Mouse (Mus musculus) frontal cortex, postnatal 36 days (tissue): ENCODE data around the gene Acot7.

Experiments
- DNase-seq, 2 experiments: peaks; one replicate each; pipeline ENCODE4 v3.0.0; 2022; ENCODE audit warnings: low spot score in 2 of 2

Acot7 gene

DNA sequence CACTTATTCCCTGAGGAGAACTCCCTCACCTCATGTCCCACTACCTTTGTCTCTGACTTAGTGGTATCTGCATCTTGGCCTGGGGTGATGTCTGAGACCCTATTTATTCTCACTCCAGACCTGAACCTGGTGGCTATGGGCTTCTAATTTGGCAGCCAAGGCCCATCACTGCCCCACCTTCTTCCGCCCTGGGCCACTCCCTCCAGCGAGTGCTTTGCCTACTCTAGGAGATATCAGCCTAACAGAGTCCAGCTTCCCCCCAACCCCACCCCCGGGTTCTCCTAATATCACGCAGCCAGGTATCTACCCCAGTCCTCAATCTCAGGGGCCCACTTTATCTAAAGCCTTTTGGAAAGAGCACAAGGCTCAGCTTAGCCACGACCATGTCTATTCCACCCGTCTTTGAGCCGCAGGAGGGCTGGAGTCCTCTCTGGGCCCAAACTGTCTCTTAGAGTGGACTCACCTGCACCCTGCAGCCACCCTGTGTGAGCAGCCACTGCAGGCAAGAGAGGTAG lies 26.4 kb upstream of the Acot7 start:
- no peak for DNase-seq

- no peak for DNase-seq
These were observed 25.9 kb upstream of the Acot7 start, which contains the start of gene Espn for GRCm38 (mm10) chr4:152151966-152152544. TSS of gene Espn (minus strand) at chr4:152152371.

DNA sequence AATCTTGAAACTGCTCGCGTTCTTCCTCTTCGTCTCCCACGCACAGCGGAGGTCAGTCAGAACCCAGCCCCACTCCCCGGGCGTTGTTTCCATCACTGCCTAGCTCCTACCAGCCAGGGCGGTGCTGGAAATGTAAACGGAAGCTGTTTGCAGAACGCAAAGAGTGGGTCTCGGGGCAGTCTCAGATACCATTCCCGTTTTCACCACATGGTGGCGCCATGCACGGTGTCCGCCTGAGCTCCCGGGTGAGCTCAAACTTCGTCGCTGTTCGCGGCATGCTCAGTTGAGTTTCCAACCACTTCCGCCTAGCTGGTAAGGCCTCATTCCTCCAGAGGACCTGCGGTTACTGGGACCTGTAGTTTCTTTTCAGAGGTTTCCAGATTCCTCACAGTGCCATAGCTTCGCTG lies 24.2 kb upstream of the Acot7 start:
- peak; percentile 69 to 77 for DNase-seq

GRCm38 (mm10) chr4:152155019-152155418 lies 22.9 kb upstream of the Acot7 start:
- DNase-seq = no peak

DNA sequence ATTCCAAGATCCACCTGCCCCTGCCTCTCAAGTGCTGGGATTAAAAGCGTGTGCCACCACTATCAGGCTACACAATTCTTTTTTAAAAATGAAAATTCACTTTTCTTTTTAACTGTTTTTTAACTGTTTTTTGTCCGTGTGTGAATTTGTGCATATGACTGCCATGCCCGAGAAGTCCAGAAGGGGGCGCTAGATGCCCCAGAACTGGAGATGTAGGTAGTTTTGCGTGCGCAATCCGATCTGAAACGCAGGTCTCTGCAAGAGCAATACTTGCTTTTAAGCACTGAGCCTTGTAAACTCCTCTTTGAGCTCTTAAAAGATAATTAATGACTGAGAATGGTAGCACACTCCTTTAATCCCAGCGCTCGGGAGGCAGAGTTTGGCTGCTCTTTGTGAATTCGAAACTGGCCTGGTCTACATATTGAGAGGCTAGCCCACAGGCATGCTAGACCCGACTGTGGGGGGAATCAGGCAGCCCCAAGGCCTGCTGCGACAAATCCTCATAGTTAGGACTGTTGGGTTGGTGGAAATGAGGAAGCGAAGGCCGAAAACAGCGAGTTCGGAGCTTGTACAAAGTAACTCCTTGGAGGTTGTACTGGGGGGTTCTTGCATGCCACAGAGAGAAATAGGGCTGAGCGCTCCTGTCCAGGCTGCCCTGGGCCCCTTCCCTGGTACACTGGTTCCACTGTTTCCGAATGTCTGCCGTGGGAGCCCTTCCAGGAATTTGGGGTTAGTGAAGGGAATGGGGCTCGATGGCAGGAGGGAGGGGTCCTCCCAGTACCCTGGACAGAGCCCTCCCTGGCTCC lies 20.0 kb upstream of the Acot7 start:
- peak; percentile 31 to 45 for DNase-seq

GRCm38 (mm10) chr4:152158585-152159284 lies 19.2 kb upstream of the Acot7 start, which contains the start of gene Hes2:
TSS of gene Hes2 (plus strand) at chr4:152158867.
- DNase-seq = no peak

- DNase-seq = no peak
These were observed 18.7 kb upstream of the Acot7 start for GRCm38 (mm10) chr4:152159285-152159678.

- DNase-seq = no peak
These were observed 17.2 kb upstream of the Acot7 start for GRCm38 (mm10) chr4:152160748-152161147.

DNA sequence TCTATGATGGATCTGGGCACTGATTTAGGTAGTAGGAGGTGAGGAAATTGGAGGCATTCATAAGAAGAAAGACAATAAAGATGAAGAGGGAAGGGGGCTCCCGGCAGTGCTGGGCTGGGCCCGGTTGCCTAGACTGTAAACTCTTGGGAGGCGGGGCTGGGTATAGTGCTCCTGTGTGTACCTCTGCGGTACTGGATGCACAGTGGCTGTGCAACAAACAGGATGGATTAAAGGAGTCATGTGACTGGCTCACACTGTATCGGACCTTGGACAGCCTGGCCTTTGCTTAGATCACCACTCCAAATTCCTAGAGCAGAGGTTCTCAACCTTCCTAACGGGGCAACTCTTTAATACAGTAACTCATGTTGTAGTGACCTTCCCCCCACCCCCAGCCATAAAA lies 16.3 kb upstream of the Acot7 start:
- DNase-seq = no peak

DNA sequence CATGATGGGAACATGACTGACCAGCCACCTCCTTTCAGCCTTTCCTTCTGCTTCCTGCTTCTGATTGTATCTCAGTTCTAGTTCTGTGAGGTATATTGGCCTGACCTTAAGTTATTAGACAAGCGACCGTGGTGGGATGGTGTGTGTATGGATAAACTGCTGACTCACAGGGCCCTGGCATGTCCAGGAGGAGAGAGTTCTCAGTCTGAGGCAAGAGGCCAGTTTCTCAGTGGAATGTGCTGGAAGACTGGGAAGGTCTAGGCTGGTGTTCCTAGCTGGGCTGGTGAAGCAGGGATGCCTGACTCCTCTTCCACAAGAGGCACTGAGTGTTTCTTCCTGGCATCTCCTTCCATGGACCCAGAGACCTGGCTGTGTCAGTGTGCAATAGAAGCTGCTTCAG lies 15.2 kb upstream of the Acot7 start:
- DNase-seq = no peak

GRCm38 (mm10) chr4:152165036-152165931 lies 12.7 kb upstream of the Acot7 start:
- peak in 1 of 2 experiments; percentile 61 for DNase-seq

DNA sequence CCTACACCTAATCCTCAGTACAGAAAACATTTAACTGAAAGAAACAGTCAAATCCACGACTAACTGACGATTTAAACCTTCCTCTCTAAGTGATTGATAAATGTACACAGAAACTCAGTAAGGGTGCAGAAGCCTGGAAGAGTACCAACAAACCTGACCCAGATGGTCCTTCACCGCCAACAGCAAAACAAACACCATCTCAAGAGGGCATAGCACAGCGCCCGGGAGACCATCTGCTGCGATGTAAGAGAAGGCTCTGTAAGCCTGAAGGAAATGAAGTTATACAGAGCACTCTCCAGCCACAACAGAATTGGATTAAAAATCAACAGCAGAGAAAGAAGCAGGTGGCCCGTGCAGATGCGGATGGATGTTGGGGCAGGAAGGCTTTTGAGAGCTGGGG lies 9.9 kb upstream of the Acot7 start:
- DNase-seq = no peak

DNA sequence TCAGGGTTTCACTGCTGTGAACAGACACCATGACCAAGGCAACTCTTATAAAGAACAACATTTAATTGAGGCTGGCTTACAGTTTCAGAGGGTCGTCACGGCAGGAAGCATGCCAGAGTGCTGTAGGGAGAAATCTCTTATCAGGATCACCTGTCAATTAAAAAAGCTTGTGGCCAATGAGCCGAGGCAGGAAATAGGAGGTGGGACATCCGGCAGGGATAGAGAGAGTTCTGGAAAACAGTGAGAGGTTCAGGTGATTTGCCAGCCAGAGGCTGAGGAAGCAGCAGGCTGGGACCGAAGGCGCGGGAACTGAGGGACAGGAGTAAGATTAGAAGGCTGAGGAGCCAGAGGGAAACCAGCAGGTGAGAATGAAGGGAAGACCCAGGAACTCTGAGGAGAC lies 8.8 kb upstream of the Acot7 start:
- DNase-seq = no peak

- DNase-seq = no peak
These were observed 7.6 kb upstream of the Acot7 start for GRCm38 (mm10) chr4:152170286-152170685.

GRCm38 (mm10) chr4:152171543-152171942 lies 6.4 kb upstream of the Acot7 start:
- no peak for DNase-seq

GRCm38 (mm10) chr4:152173041-152173440 lies 4.9 kb upstream of the Acot7 start:
- peak; percentile 85 to 91 for DNase-seq

- DNase-seq = no peak
These were observed 4.0 kb upstream of the Acot7 start for GRCm38 (mm10) chr4:152173956-152174355.

GRCm38 (mm10) chr4:152176638-152177037 lies 1.3 kb upstream of the Acot7 start:
- DNase-seq = no peak

DNA sequence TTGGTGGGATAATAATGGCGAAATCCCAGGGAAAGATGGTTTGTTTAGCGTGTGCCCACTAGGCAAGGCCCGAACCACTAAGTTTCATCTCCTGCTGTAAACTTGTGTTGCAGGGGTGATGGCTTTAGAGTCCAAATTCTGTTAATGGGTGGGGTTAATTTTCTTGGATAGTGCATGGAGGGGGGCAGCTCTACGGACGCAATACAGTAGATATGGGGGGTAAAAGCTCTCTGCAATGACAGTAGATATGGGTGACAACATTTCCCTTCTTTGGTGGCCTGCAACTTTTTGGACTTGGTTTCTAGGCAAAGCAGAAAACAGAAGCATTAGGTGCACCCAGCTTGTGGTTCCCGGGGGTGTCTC lies 779 bp upstream of the Acot7 start:
- DNase-seq = no peak

GRCm38 (mm10) chr4:152178344-152178864 lies 470 bp downstream of the Acot7 start:
- DNase-seq = peak in 1 of 2 experiments; percentile 51
